Mouse (Mus musculus) adrenal gland, postnatal 10 days (tissue): Measurements from ENCODE around the gene Olfr1134. TPM values are rescaled to one million over a fixed set of nuclear protein-coding genes. Genes with fewer than 3 reads are reported as not detected.
"Not testable (repeated sequence)": the region's sequence is repeated elsewhere in the genome, so short reads cannot be mapped to it uniquely, and the experiment has no call there.

ENCODE experiments used
- DNase-seq: peaks from one replicate; pipeline ENCODE4 v3.0.0; 2021; ENCODE audit warnings: mixed read lengths
- long read RNA-seq, 2 experiments: library from polyadenylated mRNA; stranded (forward); transcript quantifications; one replicate each; pipeline ENCODE4 v2.0.0; 2021
- total RNA-seq, 2 experiments: library from RNA; stranded (reverse); gene quantifications; 2 replicates each; pipeline ENCODE4 v1.2.3; 2021

The Olfr1134 gene
- not detected for total RNA-seq
- long read RNA-seq, experiment 1, result 0 reads
- long read RNA-seq, experiment 2, result 0 reads

- DNase-seq, result no peak
Measured at GRCm38 (mm10) chr2:87658360-87658759, at the start of gene Olfr1134. Gene Olfr1134, minus strand, starts transcription at chr2:87658460.

GRCm38 (mm10) chr2:87693847-87694246 is 35.6 kb upstream of the Olfr1134 start, which contains the start of gene Olfr1136:
Gene Olfr1136, minus strand, starts transcription at chr2:87693947.
- no peak for DNase-seq

GRCm38 (mm10) chr2:87673564-87673963 is 15.3 kb upstream of the Olfr1134 start, which contains the start of gene Olfr1135:
Gene Olfr1135, minus strand, starts transcription at chr2:87673664.
- no peak for DNase-seq

- DNase-seq, result no peak
Measured at GRCm38 (mm10) chr2:87647274-87647673, 11.0 kb downstream of the Olfr1134 start, which contains the start of gene Olfr1133. Gene Olfr1133, minus strand, starts transcription at chr2:87647374.

GRCm38 (mm10) chr2:87642441-87642840 is 15.8 kb downstream of the Olfr1134 start:
- no peak for DNase-seq

- no peak for DNase-seq
Measured at GRCm38 (mm10) chr2:87637435-87637834, 20.8 kb downstream of the Olfr1134 start, which contains the start of gene Olfr1132. Gene Olfr1132, minus strand, starts transcription at chr2:87637535.

GRCm38 (mm10) chr2:87626804-87627203 is 31.5 kb downstream of the Olfr1134 start, which contains the start of gene Olfr1131:
Gene Olfr1131, plus strand, starts transcription at chr2:87627104.
- no peak for DNase-seq

GRCm38 (mm10) chr2:87605912-87606311 is 52.3 kb downstream of the Olfr1134 start, which contains the start of gene Olfr1130:
Gene Olfr1130, plus strand, starts transcription at chr2:87606212.
- DNase-seq, result not testable (repeated sequence)

Other genes with a start within 250 kb of the Olfr1134 start
- not detected for gene Olfr1123, start 241.8 kb downstream of the Olfr1134 start, total RNA-seq
- gene Olfr1124, start 228.2 kb downstream of the Olfr1134 start, total RNA-seq, result not detected
- not detected for gene Olfr1126, start 204.5 kb downstream of the Olfr1134 start, total RNA-seq
- not detected for gene Pramel7, start 161.4 kb downstream of the Olfr1134 start, total RNA-seq
- not detected for gene Pramel6, start 151.9 kb downstream of the Olfr1134 start, total RNA-seq
- not detected for gene Olfr153, start 126.7 kb downstream of the Olfr1134 start, total RNA-seq
- not detected for gene Olfr1128, start 112.9 kb downstream of the Olfr1134 start, total RNA-seq
- gene Olfr1129, start 84.6 kb downstream of the Olfr1134 start, total RNA-seq, result not detected
- not detected for gene Olfr1130, start 52.2 kb downstream of the Olfr1134 start, total RNA-seq
- gene Olfr1131, start 31.4 kb downstream of the Olfr1134 start, total RNA-seq, result not detected
- gene Olfr1132, start 20.9 kb downstream of the Olfr1134 start, total RNA-seq, result not detected
- gene Olfr1133, start 11.1 kb downstream of the Olfr1134 start, total RNA-seq, result not detected
- not detected for gene Olfr1135, start 15.2 kb upstream of the Olfr1134 start, total RNA-seq
- not detected for gene Olfr1136, start 35.5 kb upstream of the Olfr1134 start, total RNA-seq
- gene Olfr1137, start 54.7 kb upstream of the Olfr1134 start, total RNA-seq, result not detected
- gene Olfr1138, start 81.5 kb upstream of the Olfr1134 start, total RNA-seq, result not detected
- not detected for gene Olfr1140, start 85.3 kb upstream of the Olfr1134 start, total RNA-seq
- not detected for gene Olfr1141, start 95.5 kb upstream of the Olfr1134 start, total RNA-seq
- not detected for gene Olfr152, start 121.0 kb upstream of the Olfr1134 start, total RNA-seq
- gene Olfr1143, start 142.1 kb upstream of the Olfr1134 start, total RNA-seq, result not detected
- not detected for gene Olfr1145, start 151.4 kb upstream of the Olfr1134 start, total RNA-seq
- not detected for gene Olfr1148, start 172.1 kb upstream of the Olfr1134 start, total RNA-seq
- gene Olfr1150-ps1, start 185.5 kb upstream of the Olfr1134 start, total RNA-seq, result not detected
- not detected for gene Olfr1151, start 197.4 kb upstream of the Olfr1134 start, total RNA-seq
- gene Olfr1152, start 208.0 kb upstream of the Olfr1134 start, total RNA-seq, result not detected
- not detected for gene Olfr1153, start 236.5 kb upstream of the Olfr1134 start, total RNA-seq
- gene Olfr1154, start 246.7 kb upstream of the Olfr1134 start, total RNA-seq, result not detected